Comparison of ENCODE assay signal across 18 mouse cellular contexts in the genomic region with DNA sequence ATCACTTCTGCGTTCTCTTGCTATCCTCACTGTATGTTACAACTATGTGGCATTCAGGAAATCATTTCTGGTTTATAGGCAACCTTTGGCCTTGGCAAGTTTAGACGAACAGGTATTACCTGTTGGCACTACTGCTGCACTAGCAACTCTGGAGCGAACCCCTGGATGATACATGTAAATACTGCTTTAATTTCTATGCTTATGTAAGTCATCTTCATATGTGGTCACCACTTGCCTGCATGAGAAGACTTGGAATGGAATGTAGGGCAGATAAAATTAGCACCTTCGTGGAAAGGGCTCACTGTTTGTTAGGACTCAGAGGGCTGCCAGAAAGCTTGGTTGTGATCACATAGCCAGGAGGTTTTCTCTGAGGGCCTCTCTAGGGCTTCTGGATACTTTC.
A peak's percentile ranks its signal among the peaks of the same experiment; 100 is the strongest.
DNase-seq lines count a peak whose midpoint lies in the region; TF ChIP-seq lines count a peak whose summit lies in the region.
"Had no signal": no experiment of that assay in that cellular context is flagged by ENCODE, and none has a peak within 500 bp of the region (broad histone marks: within the 10 kb centered on the region; RNA-seq: fewer than 3 reads in every experiment).

No protein-coding gene starts in this region.

- H3K27ac ChIP-seq in heart, embryonic 10.5 days, result no peak overlapping the region
- peak overlapping the region; percentile 94 for H3K27ac ChIP-seq in cerebellum, adult 2 months (ENCODE audit: insufficient read depth, low read length)
- H3K27ac ChIP-seq in cortical plate, adult 2 months (ENCODE audit: insufficient read depth, low read length), result 0 out of 2 replicates have a peak overlapping the region, but pooled peaks have one; percentile 7
- H3K27ac ChIP-seq: embryonic facial prominence, embryonic 10.5 days; kidney, postnatal 0 days; limb, embryonic 12.5 days; liver, embryonic 13.5 days; lung, embryonic 15.5 days; midbrain, embryonic 12.5 days; stomach, embryonic 15.5 days had no signal

- no peaks in the 10 kb centered on the region for H3K27me3 ChIP-seq in heart, embryonic 10.5 days (ENCODE audit: insufficient read depth, poor library complexity, severe bottlenecking)
- H3K27me3 ChIP-seq in cerebellum, adult 2 months (ENCODE audit: control insufficient read depth, insufficient read depth, low read length), result no peaks in the 10 kb centered on the region
- H3K27me3 ChIP-seq: limb, embryonic 12.5 days; liver, embryonic 13.5 days; lung, embryonic 15.5 days; midbrain, embryonic 12.5 days; stomach, embryonic 15.5 days had no signal

- no peak overlapping the region for H3K4me3 ChIP-seq in heart, embryonic 10.5 days
- H3K4me3 ChIP-seq in cerebellum, adult 2 months (replicated peaks; ENCODE audit: insufficient read depth, low read depth, low read length), result no peak overlapping the region
- no peak overlapping the region for H3K4me3 ChIP-seq in cortical plate, adult 2 months (ENCODE audit: insufficient read depth, low read length)
- H3K4me3 ChIP-seq: embryonic facial prominence, embryonic 10.5 days; erythroblast, embryonic 14.5 days; limb, embryonic 12.5 days; liver, embryonic 13.5 days; lung, embryonic 15.5 days; midbrain, embryonic 12.5 days; stomach, embryonic 15.5 days had no signal

- DNase-seq in heart, adult 11 months, result peak; percentile 82
- no peak for DNase-seq in heart, embryonic 10.5 days (ENCODE audit: low spot score)
- peak; percentile 94 for DNase-seq in brain, adult 2 months (ENCODE audit: low read depth, low spot score)
- peak; percentile 66 to 91 for DNase-seq in cerebellum, adult 2 months
- no peak for DNase-seq in MN1 (ENCODE audit: low spot score)
- no peak for DNase-seq in spleen, postnatal 4 days (ENCODE audit: low spot score in 2 of 2)
- no peak for DNase-seq in embryo, embryonic 10.5 days (ENCODE audit: low spot score)
- DNase-seq: adrenal gland, postnatal 36 days; gastrocnemius, postnatal 10 days; liver, embryonic 13.5 days had no signal

- H3K36me3 ChIP-seq in heart, embryonic 10.5 days, result no peaks in the 10 kb centered on the region
- H3K36me3 ChIP-seq: embryonic facial prominence, embryonic 10.5 days; limb, embryonic 12.5 days; liver, embryonic 13.5 days; lung, embryonic 15.5 days; midbrain, embryonic 12.5 days; stomach, embryonic 15.5 days had no signal

- H3K4me1 ChIP-seq in heart, embryonic 10.5 days, result no peaks in the 10 kb centered on the region
- H3K4me1 ChIP-seq in cerebellum, adult 2 months (ENCODE audit: control insufficient read depth, insufficient read depth, low read length), result peaks cover 11% of the 10 kb centered on the region; the same call in 1 of the 2 replicates
- peaks cover 6% of the 10 kb centered on the region for H3K4me1 ChIP-seq in cortical plate, adult 2 months (ENCODE audit: control insufficient read depth, insufficient read depth, low read length)
- H3K4me1 ChIP-seq: embryonic facial prominence, embryonic 10.5 days; limb, embryonic 12.5 days; liver, embryonic 13.5 days; lung, embryonic 15.5 days; midbrain, embryonic 12.5 days; stomach, embryonic 15.5 days had no signal

- H3K9me3 ChIP-seq in heart, embryonic 10.5 days, result no peaks in the 10 kb centered on the region
- H3K9me3 ChIP-seq: embryonic facial prominence, embryonic 10.5 days; limb, embryonic 12.5 days; liver, embryonic 13.5 days; lung, embryonic 15.5 days; midbrain, embryonic 12.5 days; stomach, embryonic 15.5 days had no signal

- TF ChIP-seq POLR2A in cerebellum, adult 2 months (IDR thresholded peaks at IDR 0.05; ENCODE audit: borderline replicate concordance, insufficient read depth, low read length), result no peak
- TF ChIP-seq POLR2A in cortical plate, adult 2 months (IDR thresholded peaks at IDR 0.05; ENCODE audit: extremely low read depth, insufficient read depth, low read length), result no peak

- 79% methylated on average over 4 of the region's 4 CpGs for WGBS in heart, embryonic 10.5 days
- WGBS in cerebellum, adult 2 months, result 8% methylated on average over 4 of the region's 4 CpGs

- TF ChIP-seq CTCF in cerebellum, adult 2 months (IDR thresholded peaks at IDR 0.05; ENCODE audit: borderline replicate concordance, insufficient read depth, low read depth, low read length), result no peak
- TF ChIP-seq CTCF in cortical plate, adult 2 months (IDR thresholded peaks at IDR 0.05; ENCODE audit: extremely low read depth, insufficient read depth, low read length), result no peak

Comparison
In these comparisons a context has a peak if more than half of its experiments do, and no peak if none do; other contexts are left out.
1. DNase-seq: peak in heart, adult 11 months (single experiment), brain, adult 2 months (single experiment) and cerebellum, adult 2 months (2 of 2); none in heart, embryonic 10.5 days (single experiment), MN1 (single experiment), spleen, postnatal 4 days (0 of 2) and embryo, embryonic 10.5 days (single experiment).